Mouse (Mus musculus): Measurements from ENCODE around the gene Rpgr.

The Rpgr gene

DNA sequence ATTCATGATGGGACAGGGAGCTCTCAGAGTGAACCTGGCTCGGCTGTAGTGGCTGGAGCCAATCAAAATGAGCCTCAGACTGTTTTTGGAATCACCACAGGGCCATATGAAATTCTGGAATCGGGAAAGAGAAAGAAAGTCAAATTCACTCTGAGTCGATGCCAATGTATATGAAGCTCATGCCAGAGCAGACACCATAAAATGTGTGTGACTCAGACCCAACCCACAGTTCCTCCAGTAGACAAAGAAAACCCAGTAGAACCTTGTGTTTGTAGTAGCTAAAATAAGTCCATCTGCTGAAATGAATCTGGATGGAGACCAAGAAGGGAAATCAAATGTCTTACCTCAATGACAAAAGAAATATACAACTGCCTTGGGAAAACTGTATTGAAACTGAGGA, 142.8 kb downstream of the Rpgr start:
- DNase-seq (ENCODE audit: low read depth in 2 of 2, low spot score in 2 of 2) = no peak

DNA sequence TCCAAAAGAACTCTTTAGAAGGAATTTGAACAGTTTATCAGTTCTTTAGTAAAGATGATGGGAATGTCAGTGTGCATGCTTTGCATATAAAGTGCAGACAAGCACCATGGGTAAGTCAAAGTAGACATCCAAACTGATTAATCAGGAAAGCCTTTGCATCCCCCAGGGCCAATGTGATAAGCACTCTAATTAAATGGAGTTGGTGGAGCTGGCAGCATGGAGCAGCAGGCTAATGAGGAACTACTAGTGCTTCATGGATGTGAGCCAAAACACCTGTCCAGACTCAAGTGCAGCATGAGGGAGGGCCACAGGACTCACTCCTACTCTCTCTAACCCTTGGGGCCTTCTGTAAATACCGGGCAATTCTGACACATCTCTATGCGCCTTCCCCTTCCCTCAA, 145.2 kb downstream of the Rpgr start:
- DNase-seq (ENCODE audit: low read depth in 2 of 2, low spot score in 2 of 2) = no peak

DNA sequence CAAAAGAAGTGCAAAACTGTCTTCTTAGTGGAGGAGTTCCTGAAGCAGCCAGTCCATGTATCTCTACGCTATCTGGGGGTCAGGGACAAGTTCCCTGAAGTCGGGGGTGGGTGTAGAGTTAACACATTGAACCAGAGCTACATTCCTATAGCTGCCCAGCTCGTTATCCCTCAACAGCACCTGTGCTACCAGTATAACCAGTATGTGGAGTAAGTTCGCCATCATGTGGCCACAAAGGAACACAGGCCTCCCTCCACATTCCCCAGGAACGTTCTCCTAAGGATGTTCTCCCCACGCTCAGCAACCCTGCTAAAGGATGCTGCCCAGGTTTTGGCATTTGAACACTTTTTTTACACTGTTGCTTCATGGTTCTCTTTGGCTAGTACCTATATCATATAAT, 146.0 kb downstream of the Rpgr start:
- DNase-seq (ENCODE audit: low read depth in 2 of 2, low spot score in 2 of 2) = no peak

GRCm38 (mm10) chrX:10069405-10069804, 147.3 kb downstream of the Rpgr start:
- DNase-seq (ENCODE audit: low read depth in 2 of 2, low spot score in 2 of 2) = no peak

DNA sequence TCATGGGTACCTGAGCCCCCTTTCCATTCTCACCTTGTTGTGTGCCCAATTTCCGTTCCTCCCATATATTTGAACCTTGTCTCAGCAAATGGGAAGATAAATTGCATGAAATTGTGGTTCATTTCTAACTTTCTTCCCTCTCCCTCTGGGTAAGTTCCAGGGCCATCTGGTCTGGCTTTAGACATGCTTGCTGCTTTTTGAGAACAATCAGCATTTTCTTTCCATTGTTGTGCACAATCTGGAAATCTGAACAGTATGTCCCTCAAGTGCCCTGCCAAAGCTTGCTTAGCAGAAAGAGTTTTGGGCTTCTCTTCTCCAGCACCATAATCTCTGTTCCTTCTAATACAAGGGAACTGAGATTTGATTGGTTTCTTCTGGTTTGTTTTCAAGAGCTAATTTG, 152.9 kb downstream of the Rpgr start:
- DNase-seq (ENCODE audit: low read depth in 2 of 2, low spot score in 2 of 2) = no peak

GRCm38 (mm10) chrX:10063361-10063760, 153.4 kb downstream of the Rpgr start:
- no peak for DNase-seq (ENCODE audit: low read depth in 2 of 2, low spot score in 2 of 2)

GRCm38 (mm10) chrX:10062201-10062600, 154.5 kb downstream of the Rpgr start:
- DNase-seq (ENCODE audit: low read depth in 2 of 2, low spot score in 2 of 2) = no peak

GRCm38 (mm10) chrX:10034666-10035065, 182.1 kb downstream of the Rpgr start:
- DNase-seq (ENCODE audit: low read depth in 2 of 2, low spot score in 2 of 2) = no peak
